Mouse (Mus musculus) midbrain, embryonic 14.5 days (tissue): Measurements from ENCODE around the gene Phldb2. TPM values are rescaled to one million over a fixed set of nuclear protein-coding genes. Genes with fewer than 3 reads are reported as not detected.

Experiments
- ATAC-seq: fragments of 200-750 bp; cut with Nextera tagmentation; 2 replicates; pipeline ENCODE4 v1.8.0; 2017; ENCODE audit warnings: moderate number of reproducible peaks, moderate library complexity; ENCODE audit not compliant: low FRiP score, low TSS enrichment
- DNase-seq: peaks from one replicate; pipeline ENCODE4 v3.0.0-alpha.2; 2015
- H3K27ac ChIP-seq: fragments of 300-500 bp; sonication (generic); replicated peaks from 2 replicates; pipeline ENCODE4 v1.5.1; 2014; ENCODE audit warnings: mild to moderate bottlenecking, low read depth, low read length, moderate library complexity
- H3K27me3 ChIP-seq: fragments of 300-500 bp; sonication (generic); 2 replicates; pipeline ENCODE4 v1.6.1; 2014; ENCODE audit warnings: low read length, control low read depth, mixed read lengths; ENCODE audit not compliant: control insufficient read depth, insufficient read depth
- H3K36me3 ChIP-seq: fragments of 300-500 bp; sonication (generic); 2 replicates; pipeline ENCODE4 v1.6.1; 2014; ENCODE audit warnings: low read length, control low read depth; ENCODE audit not compliant: control insufficient read depth, insufficient read depth
- H3K4me1 ChIP-seq: fragments of 300-500 bp; sonication (generic); 2 replicates; pipeline ENCODE4 v1.6.1; 2014; ENCODE audit warnings: mild to moderate bottlenecking, antibody characterized with exemption, low read length, control low read depth; ENCODE audit not compliant: control insufficient read depth, insufficient read depth
- H3K4me2 ChIP-seq: fragments of 300-500 bp; sonication (generic); 2 replicates; pipeline ENCODE4 v1.6.1; 2014; ENCODE audit warnings: mild to moderate bottlenecking, low read length, moderate library complexity
- H3K4me3 ChIP-seq: fragments of 300-500 bp; sonication (generic); replicated peaks from 2 replicates; pipeline ENCODE4 v1.5.1; 2014; ENCODE audit warnings: low read depth, low read length
- H3K9ac ChIP-seq: fragments of 300-500 bp; sonication (generic); replicated peaks from 2 replicates; pipeline ENCODE4 v1.6.1; 2014; ENCODE audit warnings: mild to moderate bottlenecking, low read length, moderate library complexity
- H3K9me3 ChIP-seq: fragments of 300-500 bp; sonication (generic); 2 replicates; pipeline ENCODE4 v1.6.1; 2016; ENCODE audit warnings: low read length, control low read depth, mixed read lengths; ENCODE audit not compliant: control insufficient read depth
- WGBS: fragments of 180-500 bp; shearing (Covaris S2); extraction: QIAGEN DNeasy Blood & Tissue Kit; methylation state at CpG from one replicate; pipeline ENCODE4 v1.1.7; 2014; 5-methylcytosine and 5-hydroxymethylcytosine counted together
- polyA plus RNA-seq: library from polyadenylated mRNA; unstranded; fragments of >200 nt; fragmentation: Nextera tagmentation; extraction: Ambion mirVana; gene quantifications from 2 replicates; pipeline ENCODE4 v1.2.1, GENCODE M21; 2014

Gene Phldb2
- polyA plus RNA-seq, 1 experiment from 2014 or later: 6.4 TPM

GRCm38 (mm10) chr16:45742615-45743476 lies 210.6 kb downstream of the Phldb2 start, which contains the start of gene Abhd10:
Gene Abhd10 (minus strand): TSS chr16:45742955.
- H3K9me3 ChIP-seq: no peaks in the 10 kb centered on the region
- H3K9ac ChIP-seq: peak within 1 kb of the TSS; percentile 94
- under 1% methylated on average over 49 of the region's 51 CpGs for WGBS
- H3K4me3 ChIP-seq: peak within 1 kb of the TSS; percentile 81
- H3K4me1 ChIP-seq: peaks cover 16% of the 10 kb centered on the region
- DNase-seq: peak; percentile 98
- H3K36me3 ChIP-seq: no peaks in the 10 kb centered on the region
- H3K27me3 ChIP-seq: no peaks in the 10 kb centered on the region
- H3K27ac ChIP-seq: peak within 1 kb of the TSS; percentile 94
- peak; percentile 97 for ATAC-seq
- peak within 1 kb of the TSS; percentile 72 for H3K4me2 ChIP-seq

GRCm38 (mm10) chr16:45737880-45738279 lies 215.5 kb downstream of the Phldb2 start:
- H3K4me3 ChIP-seq: no peak overlapping the region
- no peaks in the 10 kb centered on the region for H3K27me3 ChIP-seq
- H3K4me1 ChIP-seq: peaks cover 6% of the 10 kb centered on the region
- H3K9ac ChIP-seq: no peak overlapping the region
- H3K9me3 ChIP-seq: no peaks in the 10 kb centered on the region
- ATAC-seq (no peak), DNase-seq (no peak)
- WGBS: 95% methylated on average over 8 of the region's 8 CpGs
- peaks cover 37% of the 10 kb centered on the region for H3K36me3 ChIP-seq
- H3K27ac ChIP-seq: no peak overlapping the region
- no peak overlapping the region for H3K4me2 ChIP-seq

DNA sequence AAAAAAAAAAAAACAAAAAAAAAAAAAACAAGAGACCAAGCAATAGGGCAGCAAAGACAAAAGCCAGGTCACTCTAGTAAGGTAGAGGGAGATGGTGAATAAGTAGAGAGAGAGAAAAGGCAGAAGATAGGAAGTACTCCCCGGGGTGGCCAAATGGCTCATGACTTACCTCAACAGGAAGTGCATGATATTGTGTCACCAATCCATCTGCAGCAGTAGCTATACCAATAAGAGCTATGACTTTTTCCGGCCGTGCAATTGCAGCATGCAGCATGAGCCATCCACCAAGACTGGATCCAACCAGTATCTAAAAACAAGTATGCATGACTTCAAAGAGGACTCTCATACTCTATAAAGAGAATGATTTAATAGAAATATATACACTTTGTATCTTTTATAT lies 216.7 kb downstream of the Phldb2 start:
- Histone ChIP-seq H3K27me3 (no peaks in the 10 kb centered on the region), H3K9ac (no peak overlapping the region), H3K4me1 (peaks cover 6% of the 10 kb centered on the region; the same call in 1 of the 2 replicates), H3K4me3 (no peak overlapping the region), H3K36me3 (peaks cover 46% of the 10 kb centered on the region), H3K4me2 (no peak overlapping the region), H3K27ac (no peak overlapping the region), H3K9me3 (no peaks in the 10 kb centered on the region)
- DNase-seq (no peak), ATAC-seq (no peak)
- WGBS: 96% methylated on average over 3 of the region's 3 CpGs

DNA sequence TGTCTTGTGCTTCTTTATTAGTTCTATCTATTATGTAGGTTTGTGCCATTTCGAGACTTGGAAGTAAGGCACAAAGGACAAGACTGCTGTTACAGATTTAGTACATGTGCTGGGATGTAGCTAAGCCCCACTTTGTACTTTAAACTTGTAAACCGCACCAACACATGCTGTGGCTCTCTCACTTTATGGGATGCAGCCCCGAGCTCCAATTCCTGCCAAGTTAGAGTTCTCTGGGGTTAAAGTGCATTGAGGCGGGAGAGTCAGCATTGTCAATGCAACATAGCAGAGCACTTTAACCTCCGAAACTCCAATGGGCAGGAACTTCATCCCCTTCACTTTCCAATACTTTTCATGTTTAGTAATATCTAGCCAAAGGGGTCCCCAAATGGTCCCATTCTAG lies 224.2 kb downstream of the Phldb2 start:
- H3K4me2 ChIP-seq: no peak overlapping the region
- H3K27ac ChIP-seq: no peak overlapping the region
- H3K36me3 ChIP-seq: peaks cover 43% of the 10 kb centered on the region
- no peak overlapping the region for H3K4me3 ChIP-seq
- H3K27me3 ChIP-seq: no peaks in the 10 kb centered on the region
- DNase-seq: no peak
- no peak overlapping the region for H3K9ac ChIP-seq
- 92% methylated on average over 5 of the region's 5 CpGs for WGBS
- peaks cover 11% of the 10 kb centered on the region; the same call in 1 of the 2 replicates for H3K4me1 ChIP-seq
- ATAC-seq: no peak
- H3K9me3 ChIP-seq: no peaks in the 10 kb centered on the region

DNA sequence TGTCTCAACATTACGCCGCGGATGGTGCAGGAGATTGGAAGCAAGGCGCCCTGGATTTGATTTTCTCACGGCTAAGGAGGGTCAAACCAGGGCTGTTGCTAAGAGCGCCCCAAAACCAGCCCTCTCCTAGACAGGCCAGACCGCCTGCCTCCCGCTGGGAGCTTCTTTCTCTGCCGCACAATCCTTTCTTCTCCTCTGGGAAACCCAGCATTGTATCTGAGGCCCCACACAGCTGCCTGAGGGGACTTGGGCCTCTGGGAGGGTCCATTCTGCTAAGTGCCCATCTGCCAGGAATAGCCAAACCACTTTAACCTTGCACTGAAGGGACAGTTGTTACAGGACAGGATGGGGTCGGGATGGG lies 228.7 kb downstream of the Phldb2 start:
- H3K4me1 ChIP-seq: peaks cover 40% of the 10 kb centered on the region
- no peaks in the 10 kb centered on the region for H3K27me3 ChIP-seq
- DNase-seq: peak; percentile 82
- no peaks in the 10 kb centered on the region for H3K9me3 ChIP-seq
- H3K9ac ChIP-seq: peak overlapping the region; percentile 81
- H3K27ac ChIP-seq: peak overlapping the region; percentile 96
- H3K36me3 ChIP-seq: peaks cover 28% of the 10 kb centered on the region
- peak; percentile 73 for ATAC-seq
- peak overlapping the region; percentile 69 for H3K4me2 ChIP-seq
- peak overlapping the region; percentile 54 for H3K4me3 ChIP-seq
- WGBS: 2% methylated on average over 10 of the region's 10 CpGs

DNA sequence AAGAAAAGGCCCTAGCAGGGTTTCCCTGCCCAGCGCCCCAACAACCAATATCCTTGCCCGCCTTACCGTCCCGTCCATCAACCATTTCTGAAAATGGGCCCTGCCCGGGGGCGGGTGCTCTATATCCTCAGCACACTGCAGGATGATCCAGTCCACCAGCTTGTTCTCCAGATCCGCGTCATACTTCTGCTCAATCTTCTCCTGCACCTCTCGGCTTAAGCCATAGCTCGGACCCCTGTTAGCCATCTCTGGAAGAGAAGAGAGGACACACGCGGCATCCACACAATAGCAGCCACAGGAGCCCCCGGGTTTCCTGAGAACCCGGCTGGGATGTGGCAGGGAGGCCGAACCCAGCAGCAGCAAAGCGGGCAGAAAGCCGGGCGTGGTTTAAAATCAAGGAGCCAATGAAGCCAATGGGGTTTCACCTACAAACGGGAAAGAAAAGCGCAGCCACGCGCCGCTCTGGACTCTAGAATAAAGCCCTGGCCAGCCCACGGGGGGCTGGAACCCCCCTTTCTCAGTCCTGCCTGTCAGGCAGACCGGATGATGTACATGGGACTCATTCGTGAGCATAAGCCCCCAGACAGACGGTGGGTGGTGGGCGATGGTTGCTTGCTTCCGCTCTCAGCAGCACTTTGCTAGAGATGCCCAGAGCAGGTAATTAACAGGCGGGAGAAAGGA lies 229.2 kb downstream of the Phldb2 start, which contains the start of gene Tagln3:
TSS of gene Tagln3 (minus strand) at position 548 of the 681 bp plus-strand sequence.
- Histone ChIP-seq H3K36me3 (peaks cover 28% of the 10 kb centered on the region), H3K9me3 (no peaks in the 10 kb centered on the region), H3K27ac (peak within 1 kb of the TSS; percentile 96), H3K4me2 (peak within 1 kb of the TSS; percentile 69), H3K4me3 (peak within 1 kb of the TSS; percentile 54), H3K4me1 (peaks cover 42% of the 10 kb centered on the region), H3K27me3 (no peaks in the 10 kb centered on the region), H3K9ac (peak within 1 kb of the TSS; percentile 81)
- ATAC-seq: peak; percentile 87
- peak; percentile 90 for DNase-seq
- under 1% methylated on average over 30 of the region's 30 CpGs for WGBS

GRCm38 (mm10) chr16:45723172-45723901 lies 230.1 kb downstream of the Phldb2 start:
- peaks cover 42% of the 10 kb centered on the region for H3K4me1 ChIP-seq
- peak overlapping the region; percentile 69 for H3K4me2 ChIP-seq
- ATAC-seq (peak; percentile 55), DNase-seq (peak; percentile 80)
- H3K27ac ChIP-seq: peak overlapping the region; percentile 96
- no peaks in the 10 kb centered on the region for H3K27me3 ChIP-seq
- H3K9ac ChIP-seq: peak overlapping the region; percentile 81
- peak overlapping the region; percentile 54 for H3K4me3 ChIP-seq
- H3K36me3 ChIP-seq: peaks cover 34% of the 10 kb centered on the region
- 17% methylated on average over 6 of the region's 6 CpGs for WGBS
- no peaks in the 10 kb centered on the region for H3K9me3 ChIP-seq

DNA sequence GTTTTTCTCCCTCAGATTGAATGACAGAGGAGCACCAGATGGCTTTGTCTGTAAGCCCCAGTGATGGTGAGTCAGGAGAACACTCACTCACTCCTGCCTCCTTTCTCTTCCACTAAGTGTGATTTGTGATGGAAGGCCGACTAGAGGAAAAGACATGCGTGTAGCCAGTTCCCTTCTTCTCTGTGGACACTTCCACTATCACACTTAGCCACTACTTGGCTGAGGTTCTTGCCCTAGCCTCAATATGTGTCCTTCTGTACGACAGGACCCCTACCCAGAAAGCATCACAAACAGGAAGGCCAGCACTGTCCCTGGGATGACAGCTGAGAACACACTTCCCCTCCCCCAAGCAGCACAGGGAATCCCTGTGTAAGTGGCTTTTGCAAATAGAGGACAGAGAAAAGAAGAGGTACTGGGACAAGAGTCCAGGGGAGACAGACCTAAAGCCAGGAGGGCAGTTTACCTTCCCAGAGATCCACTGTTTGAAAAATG lies 230.9 kb downstream of the Phldb2 start:
- WGBS: 39% methylated on average over 3 of the region's 3 CpGs
- H3K9ac ChIP-seq: peak overlapping the region; percentile 81
- peaks cover 39% of the 10 kb centered on the region for H3K36me3 ChIP-seq
- H3K27ac ChIP-seq: peak overlapping the region; percentile 96
- H3K4me2 ChIP-seq: peak overlapping the region; percentile 69
- H3K4me1 ChIP-seq: peaks cover 42% of the 10 kb centered on the region
- H3K27me3 ChIP-seq: no peaks in the 10 kb centered on the region
- H3K4me3 ChIP-seq: peak overlapping the region; percentile 54
- ATAC-seq (no peak), DNase-seq (peak; percentile 56)
- H3K9me3 ChIP-seq: no peaks in the 10 kb centered on the region
